Mouse (Mus musculus) lung, postnatal 0 days (tissue): Measurements from ENCODE around the gene Usp28.

Experiments used
- CTCF ChIP-seq: IDR thresholded peaks from 2 replicates; pipeline ENCODE4 v1.5.1; 2016; ENCODE audit warnings: antibody characterized with exemption, mild to moderate bottlenecking
- EP300 ChIP-seq: IDR thresholded peaks from 2 replicates; pipeline ENCODE4 v1.6.1; 2016; ENCODE audit warnings: antibody characterized with exemption, mild to moderate bottlenecking, control low read depth

GRCm38 (mm10) chr9:48991671-48992070, 6.5 kb downstream of the Usp28 start:
- no peak for TF ChIP-seq CTCF
- no peak for TF ChIP-seq EP300
